Comparison of ENCODE assay signal across 9 mouse cellular contexts in genomic region chr4:62133706-62134105, GRCm38 (mm10). TPM values are rescaled to one million over a fixed set of nuclear protein-coding genes. Genes with fewer than 3 reads are reported as not detected.
DNase-seq lines count a peak whose midpoint lies in the region; ATAC-seq and TF ChIP-seq lines count a peak whose summit lies in the region.
"Had no signal": no experiment of that assay in that cellular context is flagged by ENCODE, and none has a peak within 500 bp of the region (broad histone marks: within the 10 kb centered on the region; RNA-seq: fewer than 3 reads in every experiment).

No protein-coding gene starts in this region.

- TF ChIP-seq CTCF in cerebellum, adult 2 months (IDR thresholded peaks at IDR 0.05; ENCODE audit: borderline replicate concordance, insufficient read depth, low read depth, low read length) = peak; percentile 37; the same call in 1 of the 2 replicates

- no peak overlapping the region for H3K9ac ChIP-seq in midbrain, embryonic 11.5 days (ENCODE audit: low read length)
- no peak overlapping the region for H3K9ac ChIP-seq in midbrain, embryonic 15.5 days
- H3K9ac ChIP-seq: embryonic facial prominence, embryonic 12.5 days; neural tube, embryonic 13.5 days had no signal

- no peaks in the 10 kb centered on the region for H3K27me3 ChIP-seq in midbrain, embryonic 11.5 days (ENCODE audit: control insufficient read depth, insufficient read depth, low read length)
- no peaks in the 10 kb centered on the region for H3K27me3 ChIP-seq in midbrain, embryonic 15.5 days (replicated peaks)
- H3K27me3 ChIP-seq in cerebellum, adult 2 months (ENCODE audit: control insufficient read depth, insufficient read depth, low read length) = no peaks in the 10 kb centered on the region
- H3K27me3 ChIP-seq: embryonic facial prominence, embryonic 12.5 days; neural tube, embryonic 13.5 days had no signal

- H3K27ac ChIP-seq in midbrain, embryonic 11.5 days (ENCODE audit: low read depth, low read length) = no peak overlapping the region
- no peak overlapping the region for H3K27ac ChIP-seq in midbrain, embryonic 15.5 days
- H3K27ac ChIP-seq in cerebellum, adult 2 months (ENCODE audit: insufficient read depth, low read length) = no peak overlapping the region
- H3K27ac ChIP-seq: embryonic facial prominence, embryonic 12.5 days; neural tube, embryonic 13.5 days had no signal

- DNase-seq in midbrain, embryonic 11.5 days (ENCODE audit: low spot score, missing footprints) = peak; percentile 84
- DNase-seq in ZHBTc4 (ENCODE audit: low read depth, low spot score) = peak; percentile 62
- DNase-seq in cerebellum, adult 2 months = peak; percentile 30 to 44
- DNase-seq in kidney, postnatal 14 days = peak; percentile 28
- DNase-seq in lung, postnatal 14 days = peak; percentile 50
- DNase-seq in neural tube, embryonic 10.5 days (ENCODE audit: extremely low spot score, low spot score) = no peak

- 77% methylated on average over 7 of the region's 7 CpGs for WGBS in midbrain, embryonic 11.5 days
- 68% methylated on average over 7 of the region's 7 CpGs for WGBS in midbrain, embryonic 15.5 days
- 42% methylated on average over 7 of the region's 7 CpGs for WGBS in cerebellum, adult 2 months

- H3K9me3 ChIP-seq in midbrain, embryonic 11.5 days (ENCODE audit: control insufficient read depth, low read length) = no peaks in the 10 kb centered on the region; the same call in 1 of the 2 replicates
- H3K9me3 ChIP-seq in midbrain, embryonic 15.5 days = no peaks in the 10 kb centered on the region; the same call in 1 of the 2 replicates

- TF ChIP-seq POLR2A in cerebellum, adult 2 months (IDR thresholded peaks at IDR 0.05; ENCODE audit: borderline replicate concordance, insufficient read depth, low read length) = no peak

- no peak overlapping the region for H3K4me3 ChIP-seq in midbrain, embryonic 11.5 days (ENCODE audit: low read depth, low read length)
- H3K4me3 ChIP-seq in midbrain, embryonic 15.5 days = no peak overlapping the region
- H3K4me3 ChIP-seq in cerebellum, adult 2 months (replicated peaks; ENCODE audit: insufficient read depth, low read depth, low read length) = no peak overlapping the region
- H3K4me3 ChIP-seq: embryonic facial prominence, embryonic 12.5 days; neural tube, embryonic 13.5 days had no signal

- H3K4me2 ChIP-seq in midbrain, embryonic 11.5 days = no peak overlapping the region
- H3K4me2 ChIP-seq in midbrain, embryonic 15.5 days = no peak overlapping the region
- H3K4me2 ChIP-seq: embryonic facial prominence, embryonic 12.5 days; neural tube, embryonic 13.5 days had no signal

- no peaks in the 10 kb centered on the region for H3K36me3 ChIP-seq in midbrain, embryonic 11.5 days (ENCODE audit: control insufficient read depth, insufficient read depth, low read length)
- no peaks in the 10 kb centered on the region for H3K36me3 ChIP-seq in midbrain, embryonic 15.5 days (replicated peaks)
- H3K36me3 ChIP-seq: embryonic facial prominence, embryonic 12.5 days; neural tube, embryonic 13.5 days had no signal

- no peak for ATAC-seq in midbrain, embryonic 11.5 days (ENCODE audit: low FRiP score)
- no peak for ATAC-seq in midbrain, embryonic 15.5 days (replicated peaks)

- no peaks in the 10 kb centered on the region for H3K4me1 ChIP-seq in midbrain, embryonic 11.5 days (ENCODE audit: control insufficient read depth, insufficient read depth, low read length)
- H3K4me1 ChIP-seq in midbrain, embryonic 15.5 days = no peaks in the 10 kb centered on the region
- no peaks in the 10 kb centered on the region for H3K4me1 ChIP-seq in cerebellum, adult 2 months (ENCODE audit: control insufficient read depth, insufficient read depth, low read length)
- H3K4me1 ChIP-seq: embryonic facial prominence, embryonic 12.5 days; neural tube, embryonic 13.5 days had no signal

RNA-seq across cellular contexts. Expression of gene Mup21, which starts 17.0 kb away (rescaled TPM):
- not detected in 2 replicates for polyA plus RNA-seq in midbrain, embryonic 11.5 days (2014; fragmentation: Nextera tagmentation; extraction: Ambion mirVana)
- not detected in 2 replicates for polyA plus RNA-seq in midbrain, embryonic 15.5 days (2015; fragmentation: Nextera tagmentation; extraction: Ambion mirVana)
- polyA plus RNA-seq in cerebellum, adult 2 months (2012; rRNA removed) = not detected in 2 replicates
- polyA plus RNA-seq: embryonic facial prominence, embryonic 12.5 days; neural tube, embryonic 13.5 days had no signal

RNA-seq across cellular contexts. Expression of gene Mup3, which starts 46.6 kb away (rescaled TPM):
- polyA plus RNA-seq in midbrain, embryonic 11.5 days (2014; fragmentation: Nextera tagmentation; extraction: Ambion mirVana) = not detected in 2 replicates
- not detected in 2 replicates for polyA plus RNA-seq in midbrain, embryonic 15.5 days (2015; fragmentation: Nextera tagmentation; extraction: Ambion mirVana)
- not detected in 2 replicates for polyA plus RNA-seq in cerebellum, adult 2 months (2012; rRNA removed)
- polyA plus RNA-seq: embryonic facial prominence, embryonic 12.5 days; neural tube, embryonic 13.5 days had no signal
